Mouse (Mus musculus) cerebellum, adult (tissue): ENCODE data around the gene Bri3.
"Not testable (repeated sequence)": the region's sequence is repeated elsewhere in the genome, so short reads cannot be mapped to it uniquely, and the experiment has no call there.

Experiments
- ATAC-seq: cut with Nextera tagmentation; 2 replicates; pipeline ENCODE4 v1.9.2; 2017; ENCODE audit warnings: mild to moderate bottlenecking, moderate library complexity, mixed read lengths; ENCODE audit not compliant: insufficient number of reproducible peaks, low FRiP score, low TSS enrichment

Bri3 gene

DNA sequence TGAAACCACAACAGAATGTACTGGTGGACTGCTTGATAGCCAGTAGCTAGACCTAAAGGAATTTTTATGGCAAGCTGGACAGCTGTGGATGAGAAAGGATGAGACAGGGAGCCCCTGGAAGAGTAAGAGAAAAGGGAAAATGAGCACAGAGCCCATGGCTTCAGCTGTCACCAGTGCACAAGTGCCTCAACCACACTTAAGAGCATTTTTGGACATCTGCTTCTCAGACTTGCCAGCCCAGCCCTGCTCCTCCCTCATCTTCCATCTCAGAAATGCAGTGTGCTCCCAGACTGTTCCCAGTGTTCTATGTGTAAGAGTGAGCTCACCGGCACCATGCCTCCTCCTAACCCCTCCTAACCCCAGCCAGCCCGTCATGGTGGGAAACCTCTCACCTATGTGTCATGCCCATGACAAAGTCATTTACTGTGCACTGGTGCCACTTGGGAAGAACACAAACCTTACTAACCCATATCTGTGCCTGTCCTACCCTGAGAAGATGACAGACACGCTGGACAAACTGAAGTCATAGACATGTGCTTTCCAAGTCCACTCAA lies 43.1 kb downstream of the Bri3 start:
- ATAC-seq, result no peak

DNA sequence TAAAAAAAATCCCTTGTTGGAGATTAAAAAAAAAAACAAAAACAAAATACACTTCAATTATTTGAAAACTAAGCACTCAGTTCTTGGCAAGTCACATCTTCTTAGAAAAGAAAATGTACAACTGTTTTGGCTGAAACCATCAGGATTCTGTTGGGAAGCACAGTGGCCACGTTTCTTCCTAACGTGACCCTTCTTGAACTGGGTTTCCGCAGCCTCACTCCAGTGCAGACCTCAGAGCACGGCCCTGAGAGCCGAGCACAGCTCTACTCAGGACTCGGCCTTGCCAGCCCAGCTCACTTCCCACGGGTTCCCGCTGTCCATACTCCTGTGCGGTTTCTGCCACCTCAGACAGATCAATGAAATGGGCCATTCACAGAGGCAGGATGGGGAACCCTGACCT lies 44.2 kb downstream of the Bri3 start:
- no peak for ATAC-seq

DNA sequence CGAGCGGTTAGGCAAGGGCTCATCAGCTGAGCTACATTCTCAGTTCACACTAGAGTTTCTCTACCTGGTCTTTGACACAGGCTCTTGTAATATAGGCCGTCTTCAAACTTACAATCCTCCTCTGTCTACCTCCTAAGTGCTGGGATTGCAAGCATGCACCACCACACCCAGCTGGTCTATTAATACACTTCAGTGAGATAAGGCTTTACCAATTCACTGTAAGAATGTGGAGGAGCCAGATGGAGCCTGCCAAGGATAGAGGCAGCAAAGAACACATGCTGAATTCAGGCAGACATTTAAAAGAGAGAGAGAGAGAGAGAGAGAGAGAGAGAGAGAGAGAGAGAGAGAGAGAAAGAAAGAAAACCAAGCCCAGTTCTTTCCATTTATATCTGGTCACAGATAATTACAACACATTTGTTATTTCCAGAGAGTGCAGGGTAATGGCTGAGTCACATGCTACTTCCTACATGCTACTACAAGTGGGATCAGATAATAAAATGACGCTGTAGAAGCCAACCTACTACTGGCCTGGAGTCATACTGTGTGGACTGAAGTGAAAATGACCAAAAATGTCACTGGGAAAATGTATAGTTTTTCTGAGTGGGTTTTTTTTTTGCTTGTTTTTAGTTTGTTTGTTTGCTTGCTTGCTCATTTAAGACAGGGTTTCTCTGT lies 45.7 kb downstream of the Bri3 start:
- ATAC-seq, result no peak

DNA sequence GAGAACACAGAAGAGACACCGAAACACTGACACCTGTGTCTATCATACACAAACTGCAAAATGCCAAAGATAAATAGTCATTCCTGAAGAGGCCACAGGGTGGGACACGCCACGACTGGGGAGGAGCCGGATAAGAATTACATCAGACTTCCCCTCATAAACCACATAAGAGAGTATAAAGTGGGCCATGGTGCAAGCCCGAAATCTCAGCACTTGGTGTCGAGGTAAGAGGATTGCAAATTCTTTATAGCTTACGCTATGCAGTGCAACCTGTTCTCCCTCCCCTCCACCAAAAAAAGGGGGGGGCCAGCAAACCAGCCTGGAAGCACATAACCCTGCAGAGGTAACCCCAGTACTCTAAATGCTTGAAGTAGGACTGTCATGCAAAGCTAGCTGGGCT lies 50.7 kb downstream of the Bri3 start:
- no peak for ATAC-seq

DNA sequence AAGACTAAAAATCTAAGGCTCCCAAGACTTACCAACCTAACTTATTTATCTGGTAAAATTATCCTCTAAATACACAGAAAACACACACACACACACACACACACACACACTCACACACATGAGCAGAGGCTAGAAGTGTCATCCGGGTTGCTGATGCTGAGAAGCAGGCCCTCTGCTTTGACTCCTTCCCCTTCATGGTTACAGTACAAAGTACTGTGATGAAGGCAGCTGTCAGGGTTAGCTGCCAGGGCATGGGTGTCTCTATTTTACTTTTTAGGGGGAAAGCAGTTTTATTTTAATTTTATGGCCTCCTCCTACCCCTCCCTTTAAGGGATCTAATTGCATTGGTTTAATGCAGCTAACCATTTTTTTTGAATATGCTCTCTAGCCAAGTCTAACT lies 51.1 kb downstream of the Bri3 start:
- ATAC-seq, result no peak

DNA sequence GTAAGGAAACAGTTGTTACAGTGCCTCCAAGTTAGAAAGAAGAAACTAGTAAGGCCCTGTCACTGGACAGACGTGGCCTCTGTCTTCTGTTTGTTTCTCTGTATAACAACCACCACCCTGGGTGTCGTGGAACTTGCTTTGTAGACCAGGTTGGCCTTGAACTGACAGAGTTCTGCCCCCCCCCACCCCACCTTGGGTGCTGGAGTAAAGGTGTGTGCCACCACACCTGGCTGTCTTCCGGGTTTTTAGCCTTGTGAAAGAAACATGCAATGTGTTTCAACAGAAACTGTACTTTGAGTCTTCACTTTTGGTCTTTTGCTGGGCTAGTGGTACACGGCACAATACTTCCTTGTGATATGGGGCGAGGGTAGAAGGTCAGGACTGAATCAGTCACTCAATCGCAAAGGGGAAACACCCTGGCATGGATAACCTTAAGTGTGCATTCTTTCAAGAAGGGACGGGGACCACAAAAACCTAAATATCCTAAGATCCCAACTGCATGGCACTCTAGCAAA lies 51.9 kb downstream of the Bri3 start:
- ATAC-seq, result no peak

DNA sequence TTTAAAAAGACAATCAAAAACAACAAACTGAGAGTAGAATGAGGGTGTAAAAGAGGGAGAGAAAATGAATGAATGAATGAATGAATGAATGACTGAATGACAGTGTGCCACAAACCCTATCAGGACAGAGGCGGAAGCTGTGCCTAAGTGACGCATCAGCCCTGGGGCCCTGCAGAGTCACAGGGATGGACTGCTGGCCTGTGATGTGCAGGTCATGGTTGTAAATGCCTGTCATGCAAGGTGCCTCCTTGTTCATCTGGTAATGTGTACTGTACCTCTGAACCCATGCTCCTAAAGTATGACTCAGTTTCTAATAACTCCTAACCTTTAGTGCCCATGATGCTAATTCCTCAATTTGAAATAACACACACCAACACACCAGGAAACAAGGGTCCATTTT lies 58.8 kb downstream of the Bri3 start:
- no peak for ATAC-seq

DNA sequence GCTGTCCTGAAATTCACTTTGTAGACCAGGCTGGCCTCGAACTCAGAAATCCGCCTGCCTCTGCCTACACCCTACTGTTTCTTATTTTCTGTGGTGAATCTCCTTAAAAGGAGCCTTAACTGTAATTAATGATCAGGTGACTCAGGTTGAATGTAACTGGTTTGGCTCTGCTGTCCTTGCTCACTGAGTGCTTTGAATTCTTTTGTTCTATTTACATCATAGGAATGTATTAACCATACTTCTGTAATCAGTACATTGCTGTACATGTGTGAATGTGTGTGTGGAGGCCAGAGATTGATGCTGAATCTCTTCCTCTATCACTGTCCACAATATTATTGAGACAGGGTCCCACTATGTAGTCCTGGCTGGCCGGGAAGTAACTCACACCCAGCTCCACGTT lies 64.7 kb downstream of the Bri3 start:
- ATAC-seq, result no peak

DNA sequence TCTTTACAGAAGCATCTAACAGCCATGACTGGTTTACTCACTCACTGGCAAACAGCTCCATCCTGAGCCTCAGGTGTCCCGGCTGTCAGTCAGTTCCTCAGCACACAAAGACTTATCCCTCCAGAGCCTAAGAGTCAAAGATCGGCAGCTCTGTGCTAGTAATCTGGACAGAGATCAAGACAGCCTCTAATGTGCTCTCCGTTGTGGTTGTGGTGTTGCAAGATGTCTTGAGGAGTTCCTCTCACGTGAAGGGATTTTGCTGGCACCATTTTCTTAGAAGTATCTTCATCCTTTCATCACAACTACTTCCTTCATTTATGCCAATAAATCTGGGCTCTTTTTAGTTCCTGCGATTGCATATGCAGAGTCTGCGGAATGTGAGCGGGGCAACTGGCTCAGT lies 67.9 kb downstream of the Bri3 start:
- no peak for ATAC-seq

DNA sequence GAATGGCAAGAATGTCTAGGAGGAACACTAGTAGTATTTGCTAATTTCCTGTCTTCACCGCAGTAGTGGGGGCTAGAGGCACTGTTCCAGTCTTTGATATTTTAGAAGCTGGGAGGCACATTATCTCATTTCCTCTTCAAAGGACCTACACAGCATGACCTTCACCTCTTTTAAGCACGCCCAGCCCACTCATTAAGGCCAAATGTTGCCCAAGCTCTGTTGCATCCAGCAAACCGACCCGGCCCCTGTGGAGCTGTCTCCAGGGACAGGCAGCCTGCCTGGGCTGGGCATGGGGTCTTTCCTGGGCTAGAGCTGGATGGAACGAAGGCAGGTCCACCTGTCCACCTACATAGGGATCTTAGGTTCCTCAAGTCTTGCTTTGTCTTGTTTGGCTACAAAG lies 69.1 kb downstream of the Bri3 start:
- no peak for ATAC-seq

DNA sequence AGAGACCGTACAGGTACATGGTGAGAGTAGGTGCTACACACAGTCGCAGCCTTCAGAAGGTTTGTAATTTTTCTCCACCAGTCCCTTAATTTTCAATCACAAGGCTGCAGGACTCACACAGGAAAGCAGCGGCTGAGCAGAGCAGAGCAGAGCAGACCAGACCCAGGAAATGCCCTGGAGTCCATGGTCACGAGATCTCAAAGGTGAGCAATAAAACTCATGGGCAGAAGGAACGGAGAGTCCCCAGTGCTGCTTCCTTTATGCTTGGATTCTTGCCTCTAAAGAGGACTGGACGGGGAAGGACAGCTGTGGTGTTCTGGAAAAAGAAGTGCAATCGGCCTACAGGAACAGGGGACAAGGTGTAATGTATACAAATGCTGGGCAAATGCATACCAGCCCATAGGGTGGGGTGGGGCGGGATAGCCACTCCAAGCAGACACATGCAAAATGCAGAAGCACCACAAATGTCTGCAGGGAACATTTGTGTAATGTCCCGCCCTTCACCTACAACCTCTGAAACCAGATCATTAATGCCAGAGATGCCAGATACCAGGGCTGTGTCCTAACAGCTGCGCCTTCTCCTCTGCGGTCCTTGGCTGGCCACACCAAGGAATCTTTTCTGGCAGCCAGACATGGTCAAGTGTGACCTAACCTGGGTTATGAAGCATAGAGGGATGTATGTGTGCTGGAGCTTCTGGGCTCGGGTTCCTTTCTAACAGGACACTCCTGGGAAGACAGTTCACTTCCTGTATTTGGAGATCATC lies 70.7 kb downstream of the Bri3 start:
- ATAC-seq, result no peak

DNA sequence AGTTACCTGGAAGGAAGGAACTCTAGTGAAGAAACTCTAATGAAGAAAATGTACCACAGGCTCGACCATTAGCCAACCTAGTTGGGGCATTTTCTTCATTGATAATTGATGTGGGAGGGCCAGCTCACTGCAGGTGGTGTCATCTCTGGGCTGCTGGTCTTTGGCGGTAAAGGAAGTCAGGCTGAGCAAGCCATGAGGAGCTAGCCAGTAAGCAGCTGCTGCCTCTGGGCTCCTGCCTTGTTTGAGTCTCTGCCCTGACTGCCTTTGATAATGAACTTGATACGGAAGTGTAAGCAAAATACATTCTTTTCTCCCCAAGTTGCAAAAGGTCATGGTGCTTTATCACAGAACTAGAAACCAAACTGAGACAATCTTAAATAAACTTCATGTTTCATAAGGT lies 72.2 kb downstream of the Bri3 start:
- ATAC-seq, result no peak

DNA sequence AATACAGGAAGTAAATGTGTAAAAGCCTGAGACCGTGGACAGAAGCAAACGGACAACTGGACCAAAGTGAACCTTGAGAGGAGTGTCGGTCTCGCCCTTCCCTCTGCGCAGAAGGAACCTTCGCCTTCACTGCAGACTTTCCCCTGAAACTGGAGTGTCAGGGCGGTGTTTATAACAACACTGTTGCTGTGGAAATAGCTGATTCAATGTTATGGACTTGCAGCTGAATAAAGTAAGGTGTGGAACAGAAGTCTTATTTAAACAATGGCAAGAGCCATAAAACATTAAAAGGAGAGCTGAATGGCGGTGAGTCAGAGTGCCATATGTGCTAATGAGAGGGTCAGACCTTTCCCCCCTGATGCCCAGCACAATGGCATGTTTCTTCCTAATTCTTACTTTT lies 73.2 kb downstream of the Bri3 start:
- no peak for ATAC-seq

DNA sequence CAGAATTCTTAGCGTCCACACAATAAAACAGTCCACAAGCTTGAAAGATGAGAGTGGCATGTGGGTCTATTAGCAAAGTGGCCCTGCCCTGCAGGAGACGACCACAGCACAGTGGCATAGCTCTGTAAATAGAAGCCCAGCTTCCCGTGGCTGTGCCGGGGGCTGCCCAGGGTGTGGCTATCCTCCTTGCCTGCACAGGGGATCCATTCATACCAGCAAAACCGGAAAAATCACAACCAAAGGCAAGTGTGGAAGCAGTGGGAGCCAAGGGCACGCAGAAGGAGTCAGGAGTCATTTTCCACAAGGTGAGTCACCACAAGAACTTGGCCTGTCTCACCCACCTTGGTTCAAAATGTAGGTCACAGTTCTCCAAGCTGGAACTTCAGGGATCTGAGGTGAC lies 74.0 kb downstream of the Bri3 start:
- ATAC-seq, result no peak

DNA sequence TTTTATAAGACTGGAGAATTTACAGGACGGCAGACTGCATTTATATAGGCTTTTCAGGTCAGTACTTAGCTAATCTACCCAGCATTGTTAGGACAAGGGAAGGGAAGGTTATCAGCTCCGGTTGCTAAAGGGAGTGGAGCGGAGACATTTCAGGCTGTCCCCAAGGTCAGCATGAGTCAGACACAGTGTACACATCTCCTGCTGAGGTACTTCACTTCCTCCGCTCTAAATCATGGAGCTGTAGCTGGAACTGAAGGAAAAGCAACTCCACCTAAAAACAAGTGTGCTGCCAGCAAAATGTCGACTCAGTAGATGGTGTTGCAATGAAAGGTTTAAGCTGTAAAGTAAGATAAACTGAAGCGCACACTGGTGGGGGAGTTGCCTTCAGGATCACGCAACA lies 77.4 kb downstream of the Bri3 start:
- ATAC-seq, result no peak

DNA sequence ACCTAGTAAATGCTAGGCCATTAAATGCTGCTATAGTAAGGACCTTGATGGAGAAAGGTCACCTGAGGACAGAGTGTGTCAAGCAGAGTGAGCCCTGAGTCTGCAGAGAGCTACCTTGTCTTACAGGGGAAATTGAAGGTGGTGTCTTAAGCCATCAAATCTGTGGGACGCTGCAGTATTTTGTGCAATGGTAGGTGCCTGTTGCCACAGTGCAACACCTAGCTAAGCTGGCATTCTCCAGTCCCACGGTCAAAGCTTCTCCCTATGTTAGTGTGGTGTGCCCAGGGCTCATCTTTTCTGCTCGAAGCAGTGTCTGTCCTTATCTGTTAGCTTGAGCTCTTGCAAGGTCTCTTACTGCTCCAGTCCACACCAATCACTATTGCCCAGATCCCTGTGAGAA lies 78.5 kb downstream of the Bri3 start:
- ATAC-seq, result no peak

DNA sequence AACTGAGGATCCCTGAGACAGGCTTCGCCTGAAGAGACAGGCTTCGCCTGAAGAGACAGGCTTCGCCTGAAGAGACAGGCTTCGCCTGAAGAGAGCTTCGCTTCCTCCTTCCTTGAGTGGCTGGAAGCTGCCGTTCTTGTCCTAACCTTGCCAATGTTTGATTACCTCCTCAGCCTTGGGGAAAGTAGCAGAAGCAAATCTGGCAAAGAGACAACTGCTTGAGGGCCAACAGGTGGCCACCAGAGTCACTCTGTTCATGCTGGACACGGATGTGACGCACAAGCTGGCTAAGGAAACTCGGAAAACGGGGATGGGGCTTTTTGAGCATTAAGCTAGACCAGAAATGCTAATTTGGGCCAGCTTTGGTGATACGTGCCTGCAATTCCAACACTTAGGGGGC lies 89.8 kb downstream of the Bri3 start:
- ATAC-seq, result no peak

DNA sequence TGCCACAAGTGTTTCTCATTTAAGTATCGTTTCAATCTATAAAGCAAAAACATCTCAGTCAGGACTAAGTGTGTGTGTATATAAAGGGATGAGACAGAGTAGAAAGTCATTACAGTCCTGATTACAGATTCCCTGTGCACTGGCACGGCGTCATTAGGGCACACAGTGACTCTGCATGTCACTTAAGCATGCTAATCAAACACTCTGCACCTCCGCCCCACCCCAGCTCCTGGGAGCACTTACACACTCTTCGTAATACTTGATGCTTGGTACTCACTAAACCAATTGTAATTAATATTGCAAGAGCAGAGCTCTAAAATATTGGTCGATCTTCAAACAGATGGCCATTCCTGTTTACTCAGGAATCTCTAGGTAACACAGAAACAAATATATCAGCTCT lies 91.1 kb downstream of the Bri3 start:
- ATAC-seq, result not testable (repeated sequence)

DNA sequence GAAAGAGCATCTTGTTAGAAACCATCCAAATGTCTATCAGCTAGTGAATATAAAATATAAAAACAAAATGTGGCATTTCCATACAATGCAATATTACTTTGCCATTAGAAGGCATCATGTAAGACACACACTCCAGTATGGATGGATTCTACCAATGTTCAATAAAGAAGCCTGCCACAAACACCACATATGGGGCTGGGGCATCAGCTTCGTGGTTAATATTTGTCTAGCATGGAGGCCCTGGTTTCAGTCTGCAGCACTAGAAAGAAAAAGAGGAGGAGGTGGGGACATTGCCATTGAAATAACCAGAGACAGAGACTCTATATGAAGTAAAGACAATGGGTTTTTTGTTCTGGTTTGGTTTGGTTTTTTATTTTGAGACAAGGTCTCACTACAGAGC lies 94.5 kb downstream of the Bri3 start:
- no peak for ATAC-seq

DNA sequence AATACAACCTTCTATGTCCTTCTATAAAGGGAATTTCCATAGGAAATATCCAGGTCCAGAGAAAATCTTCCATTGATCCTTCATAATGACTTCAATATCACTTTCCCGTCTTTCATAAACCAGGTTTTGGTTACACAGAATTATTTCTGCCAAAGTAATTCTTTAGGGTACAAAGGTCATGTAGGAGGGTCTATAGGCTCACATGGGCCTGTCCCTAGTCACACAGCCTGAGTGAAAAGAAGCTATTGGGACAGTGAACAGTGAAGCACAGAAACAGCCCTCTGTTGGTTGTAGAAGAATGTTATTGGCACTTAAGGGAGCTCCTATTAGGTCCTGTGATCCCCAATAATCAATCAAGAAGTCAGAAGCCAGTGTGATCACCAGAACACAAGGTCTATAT lies 96.8 kb downstream of the Bri3 start:
- ATAC-seq, result no peak

DNA sequence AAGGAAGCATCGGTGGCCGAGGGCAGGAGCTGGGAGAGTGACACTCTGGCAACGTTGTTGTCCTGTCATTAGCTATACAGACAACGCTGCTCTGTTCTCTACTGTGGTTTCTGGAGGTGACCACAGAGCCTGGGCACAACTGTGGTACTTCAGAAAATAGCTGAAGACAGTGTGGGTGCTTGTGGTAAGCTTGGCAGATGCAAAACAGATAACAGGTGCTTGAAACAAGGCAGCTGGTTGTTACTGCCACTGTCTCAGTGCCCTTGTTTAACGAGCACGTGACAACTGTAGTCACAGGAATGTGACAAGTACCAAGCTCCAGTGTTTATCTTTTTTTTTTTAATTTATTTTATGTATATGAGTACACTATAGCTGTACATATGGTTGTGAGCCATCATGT lies 100.4 kb downstream of the Bri3 start:
- ATAC-seq, result no peak

DNA sequence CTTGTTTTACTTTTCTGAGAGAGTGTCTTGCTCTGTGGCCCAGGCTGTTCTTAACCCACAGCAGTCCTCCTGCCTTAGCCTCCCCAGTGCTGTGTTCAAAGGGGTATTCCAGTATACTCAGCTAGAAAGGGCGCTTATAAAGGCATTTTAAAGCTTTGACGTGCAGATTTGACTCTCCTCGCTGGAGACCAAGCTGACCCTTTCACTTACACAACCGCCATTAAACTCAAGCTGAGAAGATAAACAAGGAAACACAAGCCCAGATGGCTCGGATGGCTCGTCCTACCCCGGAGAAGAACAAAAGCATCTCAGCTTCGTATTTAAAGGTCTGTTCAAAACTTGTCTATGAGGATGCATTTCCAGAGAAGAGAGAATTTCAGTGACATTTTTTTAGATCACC lies 106.9 kb downstream of the Bri3 start:
- ATAC-seq, result no peak
